Mouse (Mus musculus): Measurements from ENCODE around the gene Laptm4a.

Laptm4a gene

GRCm38 (mm10) chr12:8921394-8922368, at the start of gene Laptm4a:
Gene Laptm4a (plus strand): TSS chr12:8921664.
- DNase-seq, result peak; percentile 98

- DNase-seq, result no peak
Measured at GRCm38 (mm10) chr12:8875583-8875982, 45.9 kb upstream of the Laptm4a start.

GRCm38 (mm10) chr12:8876865-8877264, 44.6 kb upstream of the Laptm4a start:
- DNase-seq, result peak; percentile 62

GRCm38 (mm10) chr12:8877413-8877812, 44.1 kb upstream of the Laptm4a start:
- DNase-seq, result no peak

GRCm38 (mm10) chr12:8878752-8879151, 42.7 kb upstream of the Laptm4a start:
- no peak for DNase-seq

- DNase-seq, result peak; percentile 40
Measured at GRCm38 (mm10) chr12:8879389-8879788, 42.1 kb upstream of the Laptm4a start.

- peak; percentile 63 for DNase-seq
Measured at GRCm38 (mm10) chr12:8881736-8882135, 39.7 kb upstream of the Laptm4a start.

- no peak for DNase-seq
Measured at GRCm38 (mm10) chr12:8882376-8882775, 39.1 kb upstream of the Laptm4a start.

- DNase-seq, result peak; percentile 71
Measured at GRCm38 (mm10) chr12:8884426-8885145, 36.9 kb upstream of the Laptm4a start.

- peak; percentile 60 for DNase-seq
Measured at GRCm38 (mm10) chr12:8885146-8885543, 36.3 kb upstream of the Laptm4a start.

- no peak for DNase-seq
Measured at GRCm38 (mm10) chr12:8885950-8886349, 35.5 kb upstream of the Laptm4a start.

GRCm38 (mm10) chr12:8888445-8888844, 33.0 kb upstream of the Laptm4a start:
- DNase-seq, result no peak

- DNase-seq, result peak; percentile 87
Measured at GRCm38 (mm10) chr12:8889117-8889665, 32.3 kb upstream of the Laptm4a start.

GRCm38 (mm10) chr12:8892876-8893532, 28.5 kb upstream of the Laptm4a start:
- no peak for DNase-seq

- no peak for DNase-seq
Measured at GRCm38 (mm10) chr12:8897140-8897539, 24.3 kb upstream of the Laptm4a start.

GRCm38 (mm10) chr12:8898879-8899785, 22.3 kb upstream of the Laptm4a start:
- no peak for DNase-seq

GRCm38 (mm10) chr12:8900107-8900698, 21.3 kb upstream of the Laptm4a start:
- DNase-seq, result no peak

GRCm38 (mm10) chr12:8900919-8901663, 20.4 kb upstream of the Laptm4a start:
- peak; percentile 51 for DNase-seq

- DNase-seq, result no peak
Measured at GRCm38 (mm10) chr12:8901934-8902333, 19.5 kb upstream of the Laptm4a start.

GRCm38 (mm10) chr12:8902479-8902878, 19.0 kb upstream of the Laptm4a start:
- no peak for DNase-seq
